Mouse (Mus musculus) left cerebral cortex, adult 9 months (tissue): Measurements from ENCODE around the gene 4931428F04Rik.
"Not testable (repeated sequence)": the region's sequence is repeated elsewhere in the genome, so short reads cannot be mapped to it uniquely, and the experiment has no call there.

Experiments
- DNase-seq, 2 experiments: peaks; one replicate each; pipeline ENCODE4 v3.0.0; 2022; ENCODE audit warnings: low spot score in 2 of 2

4931428F04Rik gene

DNA sequence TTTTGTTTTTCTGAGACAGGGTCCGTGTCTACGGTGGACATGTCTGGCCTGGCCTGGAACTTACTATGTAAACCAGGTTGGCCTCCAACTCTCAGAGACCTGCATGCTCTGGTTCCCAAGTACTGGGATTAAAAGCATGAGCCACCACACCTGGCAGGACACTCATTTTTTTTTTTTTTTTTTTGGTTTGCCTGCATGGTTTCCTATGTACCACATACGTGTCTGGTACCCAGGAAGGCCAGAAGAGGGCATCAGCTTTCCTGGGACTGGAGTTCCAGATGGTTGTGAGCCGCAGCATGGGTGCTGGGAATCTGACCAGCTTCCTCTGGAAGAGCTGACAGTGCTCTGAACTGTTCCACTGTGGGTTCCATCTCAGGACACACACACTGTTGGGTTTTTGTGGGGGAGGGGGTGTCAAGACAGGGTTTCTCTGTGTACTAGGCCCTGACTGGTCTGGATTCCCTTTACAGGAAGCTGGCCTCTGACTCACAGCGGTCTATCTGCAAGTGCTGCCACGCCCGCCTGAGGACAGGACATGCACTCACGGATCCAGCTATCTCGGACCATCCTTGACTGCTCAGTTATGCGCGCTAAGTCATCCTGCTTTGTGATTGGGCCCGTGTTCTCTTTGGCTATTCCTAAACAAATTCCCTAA, 28.2 kb downstream of the 4931428F04Rik start:
- DNase-seq = no peak

DNA sequence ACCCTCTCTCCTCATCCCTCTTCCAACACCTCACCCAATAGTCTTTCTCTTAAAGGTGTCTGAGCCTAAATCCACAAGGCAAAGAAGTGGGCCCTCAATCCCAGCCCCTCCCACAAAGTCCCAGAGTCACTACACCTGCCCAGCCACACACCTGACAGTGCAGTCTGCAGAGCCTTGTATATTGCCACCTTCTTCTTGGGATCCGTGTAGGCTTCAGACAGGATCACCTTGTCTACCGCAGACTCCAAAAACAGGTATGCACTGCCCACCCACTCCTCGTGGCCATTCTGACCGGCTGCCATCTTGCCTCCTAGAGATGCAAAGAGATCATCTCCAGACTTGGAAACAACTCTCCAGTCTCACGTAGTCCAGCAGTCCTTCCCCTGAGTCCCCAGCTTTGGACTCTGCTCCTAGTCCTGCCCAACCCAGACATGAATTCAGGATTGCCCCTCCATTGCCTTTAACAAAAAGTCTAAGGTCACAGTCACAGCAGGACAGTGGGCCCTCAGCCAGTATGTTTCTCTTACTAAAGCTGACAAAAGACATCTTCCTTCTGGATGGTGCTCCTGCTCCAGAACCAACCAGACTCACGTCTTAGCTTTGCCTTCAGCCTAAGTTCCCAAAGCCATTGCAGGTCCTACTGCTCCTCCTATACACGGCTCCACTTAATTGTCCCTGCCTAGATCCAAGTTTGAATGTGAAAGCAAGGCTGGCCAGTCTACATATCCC, 29.1 kb downstream of the 4931428F04Rik start:
- DNase-seq = no peak

DNA sequence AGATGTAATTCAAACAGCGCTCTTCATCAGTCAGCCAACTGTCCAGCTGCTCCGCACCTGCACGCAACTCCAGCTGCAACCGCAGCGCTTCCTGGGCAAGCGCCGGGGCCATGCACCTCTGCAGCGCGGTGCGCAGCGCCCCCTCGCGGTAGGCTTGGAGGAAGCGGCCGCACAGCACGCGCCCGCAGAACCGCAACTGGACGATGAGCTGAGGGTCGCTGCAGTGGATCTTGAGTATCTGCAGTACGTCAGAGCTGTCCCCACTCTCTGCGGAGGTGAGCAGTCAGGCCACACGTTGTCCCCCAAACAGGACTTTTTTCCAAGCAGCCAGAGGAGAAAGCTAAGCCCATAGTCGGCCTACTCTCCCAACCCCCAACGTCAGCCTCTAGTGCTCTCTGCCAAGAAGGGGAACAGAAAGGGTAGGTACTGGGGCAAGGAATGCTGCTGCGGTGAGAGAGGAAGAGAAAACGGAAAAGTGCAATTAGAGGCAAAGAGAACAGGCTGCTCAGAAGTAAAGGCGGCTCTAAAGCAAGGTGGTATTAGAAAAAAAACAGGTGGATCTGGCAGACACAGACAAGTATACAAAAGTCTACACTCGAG, 29.8 kb downstream of the 4931428F04Rik start:
- DNase-seq = peak in 1 of 2 experiments; percentile 66

DNA sequence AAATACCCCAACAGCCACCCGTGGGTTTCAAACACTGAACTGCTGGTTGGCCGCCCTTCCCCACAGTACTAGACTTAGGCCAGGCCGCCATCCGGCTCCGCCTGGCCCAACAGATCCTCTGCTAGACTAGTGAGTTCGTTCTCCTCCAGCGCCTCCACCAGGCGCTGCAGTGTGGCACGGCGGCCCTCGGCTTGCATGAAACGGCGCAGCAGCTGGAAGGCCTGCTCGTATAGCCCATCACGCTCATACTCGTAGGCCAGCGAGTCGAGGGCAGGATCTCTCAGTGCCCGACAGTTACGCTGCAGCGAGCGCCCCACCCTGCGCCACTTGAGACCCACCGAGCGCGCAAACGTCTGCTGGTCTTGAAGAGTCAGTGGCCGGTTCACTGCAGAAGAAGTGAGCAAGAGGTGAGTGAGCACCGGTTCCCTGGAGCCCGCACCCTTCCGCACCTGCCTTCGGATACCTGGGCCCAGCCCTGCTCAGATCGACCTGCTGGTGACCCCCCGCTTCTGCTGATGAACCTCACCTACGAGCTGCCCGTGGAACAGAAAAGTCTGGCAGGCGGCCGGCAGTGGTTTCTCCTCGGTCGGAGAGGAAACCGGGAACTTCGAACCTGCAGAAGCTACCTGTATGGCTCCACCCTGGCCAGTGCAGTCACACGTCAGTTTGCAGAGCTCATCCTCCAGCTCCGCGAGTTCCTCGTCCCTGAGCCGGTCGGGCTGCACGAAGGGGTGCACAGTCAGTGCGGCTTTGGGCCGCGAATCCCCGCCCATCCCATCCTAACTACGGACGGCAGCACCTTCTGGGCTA, 30.5 kb downstream of the 4931428F04Rik start:
- DNase-seq = peak in 1 of 2 experiments; percentile 52

DNA sequence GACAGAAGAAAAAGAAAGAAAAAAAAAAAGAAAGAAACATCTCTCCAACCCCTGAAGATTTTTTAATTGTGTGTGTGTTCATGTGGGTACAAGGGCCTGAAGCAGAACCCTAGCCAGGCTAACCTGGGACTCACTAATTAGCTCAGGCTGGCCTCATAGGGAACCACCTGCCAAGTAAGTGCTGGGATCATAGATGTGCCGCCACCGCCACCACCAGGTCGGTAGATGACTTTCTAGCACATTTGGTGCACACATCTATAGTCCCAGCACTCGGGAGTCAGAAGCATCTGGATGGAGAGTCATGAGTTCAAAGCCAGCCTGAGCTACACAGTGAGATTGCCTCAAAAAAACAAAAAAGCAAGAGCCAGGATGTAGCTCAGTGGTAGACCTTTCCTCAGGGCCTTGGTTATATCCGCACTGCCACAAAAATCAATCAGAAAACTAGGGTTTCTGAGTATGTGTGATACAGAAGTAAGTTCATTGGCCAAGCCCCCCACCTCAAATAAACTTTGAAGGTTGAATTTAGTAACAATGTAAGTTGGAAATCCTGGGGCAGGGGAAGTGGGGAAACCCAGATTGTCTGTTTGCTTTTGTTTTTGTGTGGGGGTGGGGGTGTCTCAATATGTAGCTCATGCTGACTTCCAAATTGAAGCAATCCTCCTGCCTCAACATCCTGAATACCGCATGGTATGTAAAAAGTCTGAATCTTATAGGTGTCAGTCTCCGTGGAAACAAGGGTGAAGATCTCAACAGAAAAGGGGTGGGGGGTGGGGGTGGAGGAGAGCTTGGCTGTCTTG, 32.1 kb downstream of the 4931428F04Rik start:
- no peak for DNase-seq

DNA sequence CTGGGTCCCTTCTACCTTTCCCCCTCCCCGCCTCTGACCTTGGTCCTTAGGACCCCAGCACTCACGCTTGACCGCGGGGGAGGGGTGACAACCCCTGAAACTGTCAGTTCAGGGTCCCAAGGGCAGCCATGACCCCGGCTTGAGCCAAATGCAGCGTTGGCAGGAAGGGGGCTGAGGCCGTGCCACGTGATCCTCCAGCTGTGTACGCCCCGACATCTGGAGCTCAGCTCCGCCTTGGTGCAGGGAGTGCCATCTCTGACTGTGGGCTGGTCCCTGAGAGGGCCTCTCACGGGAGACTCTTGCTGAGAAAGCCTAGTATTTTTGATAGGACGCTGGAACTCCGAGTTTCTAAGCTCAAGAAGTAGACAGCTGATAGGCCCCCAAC, 34.7 kb downstream of the 4931428F04Rik start, which contains the start of gene B3gnt9:
B3gnt9 (minus strand) TSS at position 188 of the 385 bp plus-strand sequence.
- no peak for DNase-seq

DNA sequence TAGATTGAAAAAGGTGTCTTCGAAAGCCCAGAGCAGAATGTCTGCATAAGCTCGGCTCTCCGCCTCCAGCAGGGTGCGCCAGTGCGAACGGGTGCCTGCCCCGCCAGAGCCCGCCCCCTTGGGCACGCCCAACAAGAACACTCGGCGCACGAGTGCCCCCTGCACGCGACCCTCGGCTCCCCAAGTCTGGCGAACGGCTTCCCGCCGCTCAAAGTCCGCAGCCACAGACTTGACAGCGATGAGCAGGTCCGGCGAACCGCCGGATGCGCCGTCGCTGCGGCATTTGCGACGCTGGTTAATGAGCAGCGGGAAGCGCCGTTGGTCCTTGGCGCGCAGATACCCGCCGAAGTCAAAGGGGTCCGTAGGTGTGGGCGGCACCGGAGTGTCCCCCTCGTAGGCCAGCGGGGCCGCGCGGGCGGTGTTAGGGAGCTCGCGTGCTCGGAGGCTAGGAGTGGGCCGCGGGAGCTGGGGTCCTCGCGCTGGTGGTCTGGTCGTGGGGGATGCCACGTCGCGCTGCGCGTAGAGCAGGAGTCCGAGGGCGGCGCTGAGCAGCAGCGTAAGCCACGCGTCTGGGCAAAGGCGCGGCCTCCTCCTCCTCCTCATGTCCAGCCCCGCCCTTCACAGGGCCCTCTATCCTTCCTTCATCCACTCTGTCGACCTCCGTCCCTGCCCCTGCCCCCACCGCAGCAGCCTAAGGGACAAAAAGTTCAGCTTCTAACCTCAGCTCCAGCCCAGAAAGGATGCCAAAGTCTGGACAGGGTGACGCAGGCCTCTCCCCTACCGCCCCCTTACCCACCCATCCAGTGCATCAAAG, 35.3 kb downstream of the 4931428F04Rik start:
- DNase-seq = peak; percentile 64 to 88

DNA sequence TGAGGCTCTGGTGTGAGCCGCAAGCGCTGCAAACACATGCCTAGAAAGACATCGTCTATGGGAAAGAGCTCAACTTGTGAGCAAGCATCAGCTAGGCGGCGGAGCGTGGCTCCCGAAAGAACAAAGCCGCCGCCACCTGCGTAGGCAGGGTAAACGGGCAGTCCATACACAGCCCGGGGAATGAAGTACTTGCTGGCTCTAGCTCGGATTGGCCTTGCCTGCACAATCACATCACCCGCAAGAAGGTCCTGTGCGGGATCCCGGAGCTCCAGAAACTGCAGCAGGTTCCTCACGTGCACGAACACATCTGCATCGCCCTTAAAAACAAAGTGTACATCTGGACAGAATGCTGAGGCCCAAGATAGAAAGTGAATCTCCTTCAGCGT, 35.9 kb downstream of the 4931428F04Rik start:
- no peak for DNase-seq

DNA sequence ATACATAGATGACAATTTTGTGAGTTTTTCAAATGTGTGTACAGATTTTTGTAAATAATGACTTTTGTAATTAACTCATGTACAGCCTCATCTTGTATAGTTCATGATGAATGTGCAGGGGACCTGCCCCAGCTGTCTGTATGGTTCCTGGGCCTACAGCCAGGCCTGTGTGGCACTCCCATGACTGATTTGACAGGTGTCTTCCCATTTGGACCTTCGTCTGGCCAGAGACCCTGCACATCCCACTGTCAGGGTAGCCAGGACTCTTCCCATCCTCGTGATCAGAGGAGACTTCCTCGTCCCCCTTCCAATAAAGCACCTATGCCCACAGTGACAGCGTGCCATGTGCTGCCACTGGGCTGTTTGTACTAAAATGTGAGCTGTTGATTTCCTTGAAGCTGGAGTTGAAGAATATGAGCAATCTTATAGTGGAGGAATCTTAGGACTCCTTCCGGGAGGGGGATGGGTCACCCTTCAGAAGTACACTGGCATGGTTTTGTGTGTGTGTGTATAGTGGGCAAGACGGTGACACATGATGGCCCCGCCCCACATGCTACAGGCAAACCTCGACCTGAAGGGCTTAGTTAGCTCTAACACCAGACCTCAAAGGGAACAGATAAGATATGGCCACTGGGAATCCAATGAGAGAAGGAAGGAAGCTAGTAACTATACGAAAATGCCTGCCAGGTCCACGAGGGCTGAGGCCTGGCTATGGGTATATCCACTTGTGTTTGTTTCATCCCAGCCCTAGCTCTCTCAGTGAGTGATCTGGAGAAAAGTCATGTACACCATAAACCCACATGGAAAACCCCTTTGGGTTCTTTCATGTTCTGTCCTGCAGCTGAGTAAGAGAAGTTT, 36.8 kb downstream of the 4931428F04Rik start:
- no peak for DNase-seq

DNA sequence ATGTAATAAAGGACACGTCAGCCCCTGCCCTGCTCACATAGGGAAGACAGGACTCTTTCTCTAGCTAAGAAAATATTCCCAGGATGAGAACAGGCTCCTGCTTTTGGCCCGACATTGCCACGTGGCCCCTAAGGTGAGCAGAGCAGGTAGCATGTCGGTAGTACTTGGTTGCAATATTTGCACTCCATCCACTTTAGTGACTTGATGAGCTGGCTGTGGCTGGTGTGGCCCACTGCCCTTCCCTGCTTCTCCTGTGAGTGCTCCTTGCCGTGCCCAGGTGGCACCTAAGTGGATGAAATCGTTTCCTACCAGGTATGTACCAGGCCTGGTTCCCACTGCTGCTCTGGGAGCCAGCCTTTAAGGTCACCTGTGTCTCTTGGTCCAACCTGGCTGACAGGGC, 37.7 kb downstream of the 4931428F04Rik start:
- no peak for DNase-seq

DNA sequence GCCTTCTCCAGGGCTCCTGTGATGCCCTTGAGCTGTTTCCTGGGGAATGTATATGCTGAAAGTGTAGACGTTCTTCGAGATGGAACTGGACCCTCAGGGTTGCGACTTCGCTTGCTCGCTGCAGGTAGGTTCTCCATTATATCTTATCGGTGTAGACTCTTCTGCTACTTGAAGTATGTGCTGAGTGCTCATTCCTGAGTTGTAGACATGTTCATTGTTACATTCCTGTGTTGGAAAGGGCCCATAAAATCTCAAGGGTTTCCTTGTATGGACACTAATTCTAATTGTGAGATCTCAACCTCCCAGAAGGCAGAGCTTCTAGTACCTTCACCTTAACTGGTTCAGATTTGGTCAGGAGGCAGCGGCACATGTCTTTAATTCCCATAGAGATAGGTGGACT, 48.6 kb downstream of the 4931428F04Rik start:
- no peak for DNase-seq

DNA sequence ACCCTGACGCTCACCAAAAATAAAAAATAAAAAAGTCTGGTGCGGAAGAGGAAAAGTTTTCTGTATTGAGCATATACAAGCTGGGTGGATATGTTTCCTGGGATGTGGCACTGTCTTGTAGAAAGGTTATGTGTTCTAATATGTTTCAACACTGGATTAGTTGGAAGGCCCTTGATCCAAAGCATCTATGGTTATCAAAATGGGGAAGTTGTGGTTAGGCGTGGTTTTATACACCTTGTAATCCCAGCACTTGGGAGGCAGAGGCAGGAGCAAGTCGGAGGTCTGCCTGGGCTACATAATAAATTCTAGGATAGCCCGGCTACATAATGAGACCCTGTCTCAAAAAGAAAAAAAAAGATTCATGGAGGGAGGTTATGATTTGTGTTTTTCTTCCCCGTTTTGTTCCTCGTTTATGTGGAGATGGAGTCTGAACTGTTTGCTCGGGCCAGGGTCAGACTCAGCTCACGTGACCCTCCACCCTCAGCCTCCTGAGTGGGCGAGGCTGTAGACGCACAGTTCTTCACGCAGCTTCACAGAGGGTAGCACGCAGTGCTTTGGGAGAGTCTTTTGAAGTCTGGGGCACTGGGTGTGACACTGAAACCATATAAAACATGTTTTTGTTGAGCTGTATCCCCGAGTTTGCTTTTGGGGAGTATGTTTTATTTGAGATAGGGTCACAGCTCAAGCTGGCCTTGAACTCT, 52.1 kb downstream of the 4931428F04Rik start:
- no peak for DNase-seq

DNA sequence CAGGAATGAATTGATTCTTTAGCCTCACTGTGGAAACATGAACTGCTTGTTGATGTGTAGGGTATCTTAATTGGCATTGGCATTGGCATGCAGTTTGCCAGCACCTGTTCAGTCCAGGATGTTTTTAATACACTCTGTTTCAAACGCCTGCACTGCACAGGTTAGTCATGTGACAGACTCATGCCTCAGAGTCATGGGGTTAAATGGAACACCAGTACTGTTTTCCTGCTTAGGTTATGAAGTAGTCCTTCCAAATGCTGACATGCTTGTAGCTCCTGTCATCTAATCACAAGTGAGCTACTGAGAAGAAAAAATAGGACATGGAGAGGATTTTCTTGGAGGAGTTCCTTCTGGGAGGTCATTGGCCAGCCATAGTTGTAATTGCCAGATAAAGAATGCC, 54.5 kb downstream of the 4931428F04Rik start:
- DNase-seq = no peak

DNA sequence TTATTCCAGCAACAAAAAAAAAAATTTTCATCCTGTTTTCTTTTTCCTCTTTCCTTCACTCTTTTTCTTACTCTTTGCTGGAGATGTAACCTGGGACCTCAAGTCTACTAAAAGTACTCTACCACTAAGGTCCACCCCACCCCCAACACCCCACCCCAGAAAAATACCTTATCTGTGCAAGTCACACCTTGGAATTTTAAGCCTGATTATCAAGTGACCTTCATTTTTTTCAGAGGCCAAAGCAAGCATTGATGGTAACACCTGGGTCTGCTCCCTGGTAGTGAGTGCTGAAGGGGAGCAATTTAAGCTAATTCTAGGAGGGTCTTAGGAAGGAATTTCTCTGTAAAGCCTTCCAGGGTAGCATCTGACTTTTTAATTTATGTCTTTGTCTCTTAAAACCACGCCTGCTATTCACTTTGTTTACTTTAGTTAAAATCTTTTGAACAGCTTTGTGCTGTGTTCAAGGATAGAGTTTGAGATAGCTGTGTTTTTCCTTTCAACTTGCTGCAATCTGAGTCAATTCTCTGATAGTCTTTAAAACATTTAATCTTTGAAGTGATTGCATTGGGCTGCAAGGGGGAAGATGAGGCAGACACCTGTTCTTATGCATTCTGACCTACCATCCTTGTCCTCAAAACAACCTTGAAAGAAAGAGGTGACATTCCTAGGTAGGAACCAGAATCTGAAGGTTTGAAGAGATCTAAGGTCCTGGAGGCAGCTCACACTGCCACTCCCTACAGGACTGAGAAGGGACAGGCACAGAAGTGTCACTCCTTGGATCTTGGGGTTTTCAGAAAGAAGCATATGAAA, 56.3 kb downstream of the 4931428F04Rik start:
- DNase-seq = no peak

DNA sequence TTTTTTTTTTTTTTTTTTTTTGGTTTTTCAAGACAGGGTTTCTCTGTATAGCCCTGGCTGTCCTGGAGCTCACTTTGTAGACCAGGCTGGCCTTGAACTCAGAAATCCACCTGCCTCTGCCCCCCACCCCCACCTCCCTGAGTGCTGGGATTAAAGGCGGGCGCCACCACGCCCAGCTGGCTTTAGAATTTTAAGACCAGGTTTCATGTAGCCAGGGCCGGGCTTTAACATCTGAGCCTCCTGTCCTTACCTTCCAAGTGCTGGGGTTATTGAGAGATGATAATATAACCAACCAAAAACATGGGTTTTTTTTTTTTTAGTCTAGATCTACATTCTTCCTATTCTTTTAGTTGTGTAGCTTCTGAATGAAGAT, 57.4 kb downstream of the 4931428F04Rik start:
- not testable (repeated sequence) for DNase-seq

DNA sequence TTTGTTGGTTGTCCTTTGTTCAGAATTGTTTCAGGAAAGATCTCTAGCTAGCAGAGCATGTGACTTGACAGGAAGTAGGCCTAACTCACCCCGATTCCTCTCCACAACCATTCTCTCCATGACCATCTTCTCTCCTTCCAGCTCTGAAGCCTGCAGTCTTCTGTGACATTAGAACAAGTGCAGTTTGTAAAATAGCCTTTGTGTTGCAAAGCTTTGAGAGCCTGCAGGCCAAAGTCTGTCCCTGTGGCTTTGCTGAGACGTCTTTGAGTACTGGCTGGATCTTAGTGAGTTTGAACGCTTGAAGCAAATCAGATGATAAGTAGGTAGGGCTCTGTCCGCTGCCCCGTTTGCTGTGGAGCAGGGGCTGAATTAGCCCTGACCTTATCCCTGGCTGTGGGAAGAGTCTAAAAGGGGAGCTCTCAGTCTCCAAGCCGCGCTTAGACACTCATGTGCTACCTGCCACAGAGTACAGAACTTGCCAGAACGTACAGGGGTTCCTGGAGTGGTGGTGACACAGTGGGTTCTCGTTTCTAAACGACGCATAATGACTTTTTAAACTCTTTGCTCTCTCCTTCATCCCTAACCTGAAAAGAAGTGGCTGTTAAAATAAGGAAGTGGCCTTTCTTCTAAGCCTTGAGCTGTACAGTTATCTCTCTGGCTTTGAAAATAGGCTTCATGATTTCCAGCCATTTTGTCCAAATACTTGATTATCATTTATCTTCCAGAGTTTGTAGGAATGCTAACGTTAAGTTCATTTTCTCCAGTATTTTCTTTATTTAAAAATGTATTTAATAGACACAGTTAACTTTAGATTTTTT, 58.0 kb downstream of the 4931428F04Rik start:
- DNase-seq = no peak
